Mouse (Mus musculus) gastrocnemius, postnatal 10 days (tissue): ENCODE measurements around the gene Eps8l3. TPM values are rescaled to one million over a fixed set of nuclear protein-coding genes. Genes with fewer than 3 reads are reported as not detected.
A peak's percentile ranks its signal among the peaks of the same experiment; 100 is the strongest.
"Not testable (repeated sequence)": the region's sequence is repeated elsewhere in the genome, so short reads cannot be mapped to it uniquely, and the experiment has no call there.

Experiments used
- DNase-seq: peaks from one replicate; pipeline ENCODE4 v3.0.0; 2021; ENCODE audit warnings: mixed read lengths
- total RNA-seq, 2 experiments: library from RNA; stranded (reverse); gene quantifications; 2 replicates each; pipeline ENCODE4 v1.2.3; 2021

Gene Eps8l3
- total RNA-seq, 2 experiments from 2014 or later, result not detected

DNA sequence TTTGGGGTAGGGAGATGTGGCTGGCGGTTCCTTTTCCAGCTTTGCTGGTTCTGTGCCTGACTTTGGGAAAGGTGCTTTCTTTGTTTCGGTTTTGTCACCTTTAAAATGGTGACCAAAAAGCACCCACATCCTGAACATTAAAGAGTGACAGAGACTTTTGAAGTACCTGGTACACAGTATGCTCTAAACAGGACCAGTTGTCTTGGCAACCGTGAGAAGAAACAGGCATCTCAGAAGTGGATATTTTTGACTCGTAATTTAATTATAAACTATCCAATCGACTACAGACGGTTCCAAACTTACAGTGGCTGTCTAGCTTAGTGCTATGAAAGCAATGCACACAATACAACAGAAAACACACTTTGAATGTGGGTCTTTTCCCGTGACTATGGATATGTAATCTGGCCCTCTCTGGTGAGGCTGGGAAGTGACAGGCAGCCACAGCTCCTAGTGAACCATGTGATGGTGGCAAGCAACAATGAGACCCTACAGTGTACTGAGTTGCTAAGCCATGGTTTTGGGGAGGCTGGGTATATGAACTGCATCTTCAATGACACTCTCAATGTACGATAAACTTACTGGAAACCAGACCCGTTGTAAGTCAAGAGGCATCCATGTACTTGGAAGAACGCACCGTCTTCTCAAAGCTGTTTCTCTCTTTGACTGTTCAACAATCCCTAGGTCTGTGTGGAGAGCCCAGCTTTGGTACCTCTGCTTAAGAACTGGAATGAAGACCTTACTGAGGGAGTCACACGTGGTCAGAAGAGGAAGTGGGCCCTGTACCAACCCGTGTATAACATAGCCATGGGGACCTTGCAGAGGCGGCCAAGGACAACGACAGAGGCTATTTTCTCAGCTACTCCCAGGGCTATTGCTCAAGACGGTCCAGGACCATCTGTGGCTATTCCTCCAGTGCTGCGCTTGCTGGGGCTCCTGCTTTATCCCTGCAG is 23.5 kb upstream of the Eps8l3 start:
- no peak for DNase-seq

GRCm38 (mm10) chr3:107855368-107855767 is 21.7 kb upstream of the Eps8l3 start:
- DNase-seq, result no peak

DNA sequence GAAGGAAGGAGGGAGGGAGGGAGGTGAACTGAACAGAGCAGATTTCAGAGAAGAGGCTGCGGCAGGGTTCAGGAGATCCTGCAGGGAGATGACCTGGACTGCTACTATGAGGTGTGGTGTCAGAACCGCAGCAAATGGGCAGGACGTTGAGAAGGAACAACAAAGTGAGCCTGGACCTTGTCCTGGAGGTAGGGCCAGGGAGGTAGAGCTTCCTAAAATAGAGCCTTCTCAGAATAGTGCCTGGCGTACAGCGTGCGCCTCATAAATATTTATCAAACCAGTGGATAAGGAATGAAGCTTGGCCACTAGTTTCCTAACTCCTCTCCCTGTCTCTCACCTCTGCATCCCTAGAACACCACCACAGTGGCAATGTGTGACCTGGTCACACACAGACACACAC is 19.4 kb upstream of the Eps8l3 start:
- no peak for DNase-seq

DNA sequence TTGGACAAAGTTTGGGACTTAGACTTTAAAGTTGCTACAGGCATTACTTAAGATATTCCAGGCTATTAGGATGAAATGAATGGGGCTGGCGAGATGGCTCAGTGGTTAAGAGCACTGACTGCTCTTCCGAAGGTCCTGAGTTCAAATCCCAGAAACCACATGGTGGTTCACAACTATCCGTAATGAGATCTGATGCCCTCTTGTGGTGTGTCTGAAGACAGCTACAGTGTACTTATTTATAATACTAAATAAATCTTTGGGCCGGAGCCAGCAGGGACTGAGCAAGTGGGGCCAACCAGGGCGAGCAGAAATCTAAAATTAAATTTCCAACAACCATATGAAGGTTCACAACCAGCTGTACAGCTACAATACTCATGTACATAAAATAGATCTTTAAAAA is 15.5 kb upstream of the Eps8l3 start:
- DNase-seq, result not testable (repeated sequence)

- no peak for DNase-seq
These were observed 14.6 kb upstream of the Eps8l3 start for GRCm38 (mm10) chr3:107862471-107862870.

DNA sequence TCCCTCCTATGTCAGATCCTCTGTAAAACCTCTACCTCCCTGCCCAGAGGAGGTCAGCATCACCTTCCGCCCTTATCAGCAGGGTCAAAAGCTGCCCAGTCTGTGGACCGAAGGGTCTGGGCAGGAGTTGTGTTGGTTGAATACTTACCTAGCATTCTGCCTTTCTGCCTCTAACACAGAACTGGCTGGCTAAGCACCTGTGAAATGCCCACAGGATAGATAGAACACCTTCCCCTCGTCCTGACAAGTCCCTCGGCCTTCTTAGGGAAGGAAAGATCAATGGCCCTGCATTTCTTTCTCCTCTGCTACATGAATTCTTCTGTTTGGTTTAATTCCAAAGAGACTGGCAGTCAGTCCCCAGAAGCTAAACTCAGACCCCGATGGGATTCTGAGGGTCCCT is 13.6 kb upstream of the Eps8l3 start:
- DNase-seq, result no peak

DNA sequence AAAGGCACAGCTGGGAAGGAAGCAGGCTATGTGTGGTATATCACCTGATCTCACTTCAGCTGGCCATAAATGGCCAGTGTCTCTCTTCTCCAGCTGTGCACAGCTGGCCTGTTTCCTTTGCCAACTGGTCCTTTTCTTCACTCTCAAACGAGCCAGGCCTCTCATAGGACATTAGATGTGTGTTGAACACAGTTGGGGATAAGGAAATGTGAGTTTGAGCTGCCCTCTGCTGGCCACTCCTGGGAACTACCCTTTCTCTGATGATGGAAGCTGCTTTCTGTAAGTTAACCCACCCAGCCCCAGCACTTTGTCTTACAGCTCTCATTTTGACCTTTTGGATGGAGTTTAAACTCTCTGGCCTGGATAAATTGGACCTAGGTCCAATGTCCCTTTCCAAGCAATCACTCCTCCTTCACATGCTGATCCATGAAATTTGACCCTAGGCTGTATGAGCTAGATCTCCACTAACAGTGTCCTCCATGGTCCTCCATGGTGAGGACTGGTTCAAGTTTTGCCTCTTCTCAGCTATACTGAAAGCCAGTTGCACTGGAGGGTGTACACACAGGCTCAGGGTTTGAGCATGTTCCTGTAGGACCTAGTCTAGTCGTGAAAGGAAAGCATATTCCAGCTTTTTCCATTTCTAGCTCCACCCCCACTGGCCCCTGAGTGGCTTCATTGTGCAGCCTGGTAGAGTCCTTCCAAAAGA is 13.0 kb upstream of the Eps8l3 start:
- peak; percentile 84 for DNase-seq

DNA sequence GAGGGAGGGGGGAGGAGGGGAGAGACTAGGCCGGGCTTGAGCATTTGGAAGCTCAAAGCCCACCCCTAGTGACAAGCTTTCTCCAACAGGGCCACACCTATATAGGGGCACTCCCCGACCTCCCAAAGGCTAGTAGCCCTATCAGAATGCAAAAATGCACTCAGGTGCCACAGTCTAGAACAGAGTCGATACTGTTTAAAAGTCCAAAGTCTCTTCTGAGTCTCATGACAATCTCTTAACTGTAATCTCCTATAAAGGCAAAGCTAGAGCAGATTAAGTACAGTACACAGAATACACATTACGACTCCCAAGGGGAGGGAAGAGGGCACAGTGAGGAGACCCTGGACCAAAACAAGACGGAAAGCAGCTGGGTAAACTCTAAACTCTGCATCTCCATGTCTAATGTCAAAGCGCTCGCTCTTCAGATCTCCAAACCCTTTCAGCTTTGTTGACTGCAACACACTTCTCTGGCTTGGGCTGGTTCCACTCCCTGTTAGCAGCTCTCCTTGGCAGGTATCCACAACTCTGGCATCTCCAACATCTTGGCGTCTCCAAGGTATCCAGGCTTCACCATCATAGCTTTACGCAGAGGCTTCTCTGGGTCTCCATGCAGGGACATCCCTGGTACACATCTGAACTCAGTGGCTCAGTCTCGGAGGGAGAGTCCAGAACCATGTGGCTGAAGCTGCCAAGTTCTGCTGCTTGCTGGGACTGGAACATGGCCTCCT is 11.5 kb upstream of the Eps8l3 start:
- DNase-seq, result no peak

- DNase-seq, result peak; percentile 78
These were observed 9.9 kb upstream of the Eps8l3 start for GRCm38 (mm10) chr3:107867086-107867485.

- no peak for DNase-seq
These were observed 8.6 kb upstream of the Eps8l3 start for GRCm38 (mm10) chr3:107868452-107868851.

GRCm38 (mm10) chr3:107869097-107869496 is 7.9 kb upstream of the Eps8l3 start:
- DNase-seq, result no peak

GRCm38 (mm10) chr3:107869925-107870324 is 7.1 kb upstream of the Eps8l3 start:
- DNase-seq, result no peak

- DNase-seq, result no peak
These were observed 3.4 kb upstream of the Eps8l3 start for GRCm38 (mm10) chr3:107873335-107874251.

- DNase-seq, result no peak
These were observed 1.8 kb upstream of the Eps8l3 start for GRCm38 (mm10) chr3:107875231-107875630.

- no peak for DNase-seq
These were observed 1.0 kb downstream of the Eps8l3 start for GRCm38 (mm10) chr3:107877747-107878736.

- peak; percentile 32 for DNase-seq
These were observed 10.9 kb downstream of the Eps8l3 start for GRCm38 (mm10) chr3:107887674-107888495.

DNA sequence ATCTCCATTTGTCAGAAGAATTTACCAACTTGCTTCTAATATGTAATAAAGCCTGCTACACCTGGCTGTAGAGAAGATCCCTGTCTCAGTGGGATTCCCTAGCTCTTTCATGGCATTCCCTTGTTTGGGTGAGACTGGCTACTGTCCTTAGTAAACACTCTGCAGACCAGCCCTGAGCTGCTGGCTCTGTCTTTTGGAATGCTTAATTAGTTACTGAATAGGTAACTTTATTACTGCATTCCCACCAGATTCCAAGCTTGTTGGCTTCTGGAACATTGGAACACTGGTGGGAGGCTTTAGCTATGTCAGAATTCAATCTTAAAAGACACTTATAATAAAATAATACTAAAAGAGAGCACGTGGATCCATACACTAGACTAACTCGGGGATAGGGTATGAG is 12.2 kb downstream of the Eps8l3 start:
- DNase-seq, result not testable (repeated sequence)

- DNase-seq, result no peak
These were observed 18.2 kb downstream of the Eps8l3 start for GRCm38 (mm10) chr3:107895194-107895719.
